24 mouse cellular contexts compared by ENCODE assay signal in genomic region chr2:163031757-163032156, GRCm38 (mm10). TPM values are rescaled to one million over a fixed set of nuclear protein-coding genes. Genes with fewer than 3 reads are reported as not detected.
"Had no signal": no experiment of that assay in that cellular context is flagged by ENCODE, and none has a peak within 500 bp of the region (broad histone marks: within the 10 kb centered on the region; RNA-seq: fewer than 3 reads in every experiment).

No protein-coding gene starts in this region.

- ATAC-seq: liver, postnatal 0 days; lung, postnatal 0 days; midbrain, embryonic 16.5 days had no signal

- H3K27ac ChIP-seq: lung, embryonic 15.5 days; macrophage; midbrain, embryonic 10.5 days; midbrain, embryonic 12.5 days; neural tube, embryonic 13.5 days; stomach, embryonic 15.5 days; stomach, postnatal 0 days had no signal

- H3K4me1 ChIP-seq: lung, embryonic 15.5 days; midbrain, embryonic 10.5 days; midbrain, embryonic 12.5 days; neural tube, embryonic 13.5 days; stomach, embryonic 15.5 days had no signal

- DNase-seq: liver, postnatal 0 days; lung, adult 2 months; lung, postnatal 14 days; lung, postnatal 36 days; midbrain, embryonic 14.5 days; right cerebral cortex, postnatal 14 days; thymus, postnatal 14 days; thymus, postnatal 36 days had no signal

- H3K4me3 ChIP-seq: lung, embryonic 15.5 days; midbrain, embryonic 10.5 days; midbrain, embryonic 12.5 days; myocyte; neural tube, embryonic 13.5 days; stomach, embryonic 15.5 days had no signal

- H3K9me3 ChIP-seq: lung, embryonic 15.5 days; midbrain, embryonic 10.5 days; midbrain, embryonic 12.5 days; neural tube, embryonic 13.5 days; stomach, embryonic 15.5 days had no signal

- H3K4me2 ChIP-seq: lung, embryonic 15.5 days; midbrain, embryonic 12.5 days; neural tube, embryonic 13.5 days; stomach, embryonic 15.5 days had no signal

- H3K9ac ChIP-seq: liver, postnatal 0 days; lung, embryonic 15.5 days; midbrain, embryonic 12.5 days; neural tube, embryonic 13.5 days; stomach, embryonic 15.5 days had no signal

- H3K27me3 ChIP-seq: lung, embryonic 15.5 days; midbrain, embryonic 12.5 days; neural tube, embryonic 13.5 days; stomach, embryonic 15.5 days had no signal

RNA-seq across cellular contexts. Expression of gene Sgk2, which starts 44.6 kb away (rescaled TPM):
- total RNA-seq: megakaryocyte, adult 5-6 weeks; megakaryocyte-erythroid progenitor cell, adult 5-6 weeks; neutrophil, adult 5-6 weeks had no signal
- polyA plus RNA-seq: lung, embryonic 15.5 days; macrophage; midbrain, embryonic 10.5 days; midbrain, embryonic 12.5 days; midbrain, embryonic 16.5 days; myocyte; neural tube, embryonic 11.5 days; neural tube, embryonic 13.5 days had no signal

RNA-seq across cellular contexts. Expression of gene Gtsf1l, which starts 55.9 kb away (rescaled TPM):
- total RNA-seq: megakaryocyte, adult 5-6 weeks; megakaryocyte-erythroid progenitor cell, adult 5-6 weeks; neutrophil, adult 5-6 weeks had no signal
- polyA plus RNA-seq: liver, postnatal 0 days; lung, adult 2 months; lung, embryonic 15.5 days; macrophage; midbrain, embryonic 10.5 days; midbrain, embryonic 12.5 days; midbrain, embryonic 14.5 days; midbrain, embryonic 16.5 days; myocyte; neural tube, embryonic 13.5 days; spleen, adult 2 months; stomach, embryonic 15.5 days; thymus, postnatal 0 days had no signal
